Mouse (Mus musculus) heart, postnatal 25 days (tissue): ENCODE measurements at regions not wholly inside any gene's neighbourhood (a gene's known extent, or its start where the extent isn't known, plus 50 kb on each side); places are given as distances from the start of the nearest gene placed in this dataset.

Source experiments
- DNase-seq: peaks from one replicate; pipeline ENCODE4 v3.0.0; 2022; ENCODE audit warnings: low spot score
- intact Hi-C: fragments of 180-260 bp; cut with DNase I; formaldehyde crosslinking; loops from one replicate; pipeline ENCODE4 v1.15.1; 2025

- intact Hi-C loops, result no loop called here
- DNase-seq, result no peak
These were observed 154.9 kb downstream of the 3100002H09Rik start for GRCm38 (mm10) chr4:124455511-124456338.

- intact Hi-C loops, result no loop called here
- DNase-seq, result no peak
These were observed 159.5 kb downstream of the 3100002H09Rik start for GRCm38 (mm10) chr4:124451131-124451530.

- no peak for DNase-seq
- intact Hi-C loops, result no loop called here
These were observed 164.0 kb downstream of the 3100002H09Rik start for GRCm38 (mm10) chr4:124446615-124447014.

GRCm38 (mm10) chr4:124443613-124444108, 166.9 kb downstream of the 3100002H09Rik start:
- no peak for DNase-seq
- intact Hi-C loops, result no loop called here

GRCm38 (mm10) chr4:124443130-124443503, 167.5 kb downstream of the 3100002H09Rik start:
- no peak for DNase-seq
- intact Hi-C loops, result no loop called here

GRCm38 (mm10) chr4:124442491-124443129, 168.0 kb downstream of the 3100002H09Rik start:
- DNase-seq, result no peak
- intact Hi-C loops, result no loop called here

- no peak for DNase-seq
- intact Hi-C loops, result no loop called here
These were observed 168.7 kb downstream of the 3100002H09Rik start for GRCm38 (mm10) chr4:124441737-124442487.

GRCm38 (mm10) chr4:124435040-124435434, 175.6 kb downstream of the 3100002H09Rik start:
- DNase-seq, result no peak
- intact Hi-C loops, result no loop called here

GRCm38 (mm10) chr4:124434059-124435039, 176.3 kb downstream of the 3100002H09Rik start:
- intact Hi-C loops, result no loop called here
- DNase-seq, result no peak

GRCm38 (mm10) chr4:124433506-124433905, 177.1 kb downstream of the 3100002H09Rik start:
- no peak for DNase-seq
- intact Hi-C loops, result no loop called here

GRCm38 (mm10) chr4:124431193-124431592, 179.4 kb downstream of the 3100002H09Rik start:
- no peak for DNase-seq
- intact Hi-C loops, result no loop called here

- intact Hi-C loops, result no loop called here
- DNase-seq, result no peak
These were observed 181.8 kb downstream of the 3100002H09Rik start for GRCm38 (mm10) chr4:124428844-124429243.

GRCm38 (mm10) chr4:124422406-124422805, 188.2 kb downstream of the 3100002H09Rik start:
- no peak for DNase-seq
- intact Hi-C loops, result no loop called here

GRCm38 (mm10) chr4:124418431-124418830, 192.2 kb downstream of the 3100002H09Rik start:
- intact Hi-C loops, result no loop called here
- DNase-seq, result no peak

- intact Hi-C loops, result no loop called here
- no peak for DNase-seq
These were observed 193.4 kb downstream of the 3100002H09Rik start for GRCm38 (mm10) chr4:124417176-124417575.

- intact Hi-C loops, result no loop called here
These were observed 194.3 kb downstream of the 3100002H09Rik start for GRCm38 (mm10) chr4:124416266-124416665.

GRCm38 (mm10) chr4:124414386-124414785, 196.2 kb downstream of the 3100002H09Rik start:
- intact Hi-C loops, result no loop called here
- no peak for DNase-seq

More at GRCm38 (mm10) chr4:124416266-124416665, 194.3 kb downstream of the 3100002H09Rik start:
- DNase-seq, result no peak

- intact Hi-C loops, result no loop called here
These were observed 201.3 kb downstream of the 3100002H09Rik start for GRCm38 (mm10) chr4:124409279-124409678.

GRCm38 (mm10) chr4:124402075-124402474, 208.5 kb downstream of the 3100002H09Rik start:
- intact Hi-C loops, result no loop called here
- no peak for DNase-seq

More at GRCm38 (mm10) chr4:124409279-124409678, 201.3 kb downstream of the 3100002H09Rik start:
- DNase-seq, result no peak
